Mouse (Mus musculus) hindlimb bud, embryonic 11.5 days (tissue): ENCODE data around the gene Ccna2.
"Not testable (repeated sequence)": the region's sequence is repeated elsewhere in the genome, so short reads cannot be mapped to it uniquely, and the experiment has no call there.

ENCODE experiments used
- DNase-seq: peaks from one replicate; pipeline ENCODE4 v3.0.0-alpha.2; 2012; ENCODE audit warnings: low read depth, low spot score; ENCODE audit errors: extremely low spot score

The Ccna2 gene

DNA sequence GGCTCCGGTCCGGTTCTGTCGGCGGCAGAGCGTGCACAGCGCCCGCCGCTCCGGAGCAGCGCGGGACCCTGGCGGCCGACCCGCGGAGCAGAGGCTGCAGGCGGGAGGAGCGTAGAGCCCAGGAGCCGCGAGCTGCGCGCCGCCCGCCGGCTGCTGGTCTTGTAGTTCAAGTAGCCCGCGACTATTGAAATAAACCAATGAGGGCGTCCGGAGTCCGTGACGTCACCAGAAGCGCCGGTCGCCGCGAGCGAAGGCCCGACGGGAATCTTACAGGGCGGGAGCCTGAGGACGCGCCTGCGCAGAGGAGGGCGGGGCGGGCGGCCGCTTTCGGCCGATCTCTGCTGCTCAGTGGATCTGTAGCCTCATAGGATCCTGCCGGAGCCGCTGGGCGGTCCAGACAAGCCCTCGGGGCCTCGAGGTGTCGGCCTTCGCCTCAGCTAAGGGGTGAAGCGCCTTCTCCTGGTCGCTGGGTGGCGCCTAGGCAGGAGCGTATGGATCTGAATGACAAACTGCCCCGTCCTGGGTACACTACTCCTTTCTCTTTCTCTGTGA is at the start of gene Ccna2:
Gene Ccna2 (minus strand): TSS at position 324 of the 552 bp plus-strand sequence.
- DNase-seq, result peak; percentile 85

DNA sequence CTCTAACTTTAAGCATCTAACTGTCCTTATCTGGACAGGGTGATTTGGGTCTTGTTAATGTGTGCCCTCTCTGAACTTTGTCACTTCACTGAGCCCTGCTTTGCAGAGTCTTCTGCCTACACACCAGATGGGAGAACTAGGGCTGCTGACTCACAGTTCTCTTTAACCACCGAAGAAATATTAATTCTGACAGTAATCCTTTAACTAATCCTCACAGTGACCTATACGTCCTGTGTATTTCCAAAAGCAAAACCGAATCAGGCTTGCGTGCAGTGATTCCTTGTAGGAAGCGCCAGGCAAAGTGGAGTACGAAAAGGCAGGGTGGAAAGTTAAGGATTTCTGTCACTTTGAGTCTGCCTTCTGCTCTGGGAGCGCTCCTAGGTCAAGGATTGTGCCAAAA is 46.2 kb upstream of the Ccna2 start:
- DNase-seq, result no peak

DNA sequence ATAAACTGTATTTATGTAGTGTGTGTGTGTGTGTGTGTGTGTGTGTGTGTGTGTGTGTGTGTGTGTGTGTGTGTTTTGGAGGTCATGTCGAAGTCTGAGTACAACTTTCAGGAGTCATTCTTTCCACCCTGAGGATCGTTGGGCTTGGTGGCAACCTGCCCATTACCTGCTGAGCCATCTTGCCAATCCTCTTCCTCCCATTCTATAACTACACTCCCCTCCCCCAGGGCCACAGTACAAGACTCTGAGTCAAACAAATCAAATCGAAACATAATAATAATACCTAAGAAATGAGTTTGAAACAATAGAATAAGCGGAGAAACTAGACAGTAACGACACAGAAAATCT is 41.9 kb upstream of the Ccna2 start:
- DNase-seq, result no peak

DNA sequence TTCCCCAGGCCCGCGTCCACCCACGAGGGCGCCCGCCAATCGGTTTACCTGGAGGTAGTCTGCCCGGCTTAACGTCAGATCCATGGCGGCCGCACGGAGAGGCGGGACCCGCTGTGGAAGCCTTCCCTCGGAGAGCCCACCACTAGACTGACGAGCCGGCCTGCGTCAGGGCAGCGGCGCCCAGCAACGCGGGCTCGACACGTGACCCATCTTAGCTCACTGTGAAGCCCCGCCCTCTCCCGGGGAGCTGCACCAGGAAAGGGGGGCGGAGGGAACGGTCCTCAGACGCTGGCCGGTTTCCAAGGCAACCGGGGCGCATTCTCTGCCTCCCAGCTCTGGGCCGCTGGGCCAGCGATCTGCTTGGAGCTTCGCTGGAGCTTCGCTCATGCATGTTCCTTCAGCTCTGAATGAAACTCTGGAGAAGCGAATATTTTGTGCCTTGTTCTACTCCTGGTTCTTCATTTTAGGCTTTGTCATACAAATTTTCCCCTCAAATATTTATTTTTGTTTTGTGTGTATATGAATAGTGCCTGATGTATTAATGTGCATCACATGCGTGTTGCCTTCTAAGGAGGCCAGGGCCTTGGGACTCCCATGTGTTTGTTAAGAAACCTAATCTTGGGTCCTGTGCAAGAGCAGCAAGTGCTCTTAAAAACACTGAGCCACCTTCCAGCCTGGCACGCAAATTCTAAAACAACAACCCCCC is 41.4 kb upstream of the Ccna2 start, which contains the start of gene Bbs7:
Gene Bbs7 (minus strand): TSS at position 276 of the 706 bp plus-strand sequence.
- DNase-seq, result peak; percentile 79

DNA sequence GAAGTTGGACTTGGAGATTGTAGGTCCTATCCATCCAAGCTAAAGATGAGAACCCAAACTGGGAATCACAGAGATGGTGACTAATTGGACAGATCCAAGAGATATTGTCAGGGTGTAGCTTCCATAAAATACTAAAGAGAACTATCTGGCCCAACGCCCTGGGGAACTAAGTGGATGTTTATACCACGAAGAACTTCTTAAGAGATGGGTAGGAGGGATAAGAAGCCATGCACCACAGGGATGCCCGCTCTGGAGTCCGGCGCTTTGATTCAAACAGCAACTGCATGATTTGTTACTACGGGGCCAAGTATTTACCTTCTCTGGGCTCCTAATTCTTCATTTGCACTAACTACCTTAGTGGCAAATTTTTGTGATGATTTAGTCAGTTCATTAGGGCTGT is 40.7 kb upstream of the Ccna2 start:
- no peak for DNase-seq

DNA sequence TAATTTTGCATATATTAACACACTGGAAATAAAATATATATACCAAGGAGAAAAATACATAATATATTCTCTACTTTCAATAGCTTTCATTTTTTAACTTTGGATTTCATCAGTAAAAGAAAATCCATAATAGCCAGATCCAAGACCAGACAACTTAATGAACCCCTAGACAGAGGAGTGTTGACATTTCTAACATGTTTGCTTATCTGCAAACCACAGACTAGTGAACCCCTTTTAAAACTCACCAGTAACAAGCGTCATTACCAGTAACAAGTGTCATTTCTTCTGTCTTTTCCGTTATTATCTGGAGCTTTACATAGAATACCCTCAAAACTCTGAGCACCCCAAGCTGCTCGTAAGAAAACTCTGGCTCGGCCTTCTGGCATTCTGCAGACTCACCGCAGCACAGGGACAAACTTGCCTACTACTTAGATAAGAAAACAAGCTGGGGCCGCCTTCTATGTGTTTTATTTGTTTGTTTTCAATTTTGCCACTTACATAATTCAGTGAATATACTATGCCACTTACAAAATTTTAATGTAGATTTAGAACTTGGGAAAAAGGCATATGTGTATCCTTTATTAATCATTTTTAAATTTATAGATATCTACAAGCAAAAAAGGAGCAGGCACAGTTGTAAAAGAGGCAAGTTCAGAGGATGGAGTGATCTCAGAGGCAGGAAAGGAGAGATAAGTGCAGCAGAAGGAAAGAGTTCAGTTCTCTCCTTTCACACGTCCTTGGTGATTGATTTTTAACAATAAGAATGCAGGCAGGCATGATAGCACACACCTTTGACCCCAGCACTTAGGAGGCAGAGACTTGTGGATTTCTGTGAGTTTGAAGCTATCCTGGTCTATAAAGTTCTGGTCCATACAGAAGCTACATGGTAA is 34.2 kb upstream of the Ccna2 start:
- DNase-seq, result no peak

DNA sequence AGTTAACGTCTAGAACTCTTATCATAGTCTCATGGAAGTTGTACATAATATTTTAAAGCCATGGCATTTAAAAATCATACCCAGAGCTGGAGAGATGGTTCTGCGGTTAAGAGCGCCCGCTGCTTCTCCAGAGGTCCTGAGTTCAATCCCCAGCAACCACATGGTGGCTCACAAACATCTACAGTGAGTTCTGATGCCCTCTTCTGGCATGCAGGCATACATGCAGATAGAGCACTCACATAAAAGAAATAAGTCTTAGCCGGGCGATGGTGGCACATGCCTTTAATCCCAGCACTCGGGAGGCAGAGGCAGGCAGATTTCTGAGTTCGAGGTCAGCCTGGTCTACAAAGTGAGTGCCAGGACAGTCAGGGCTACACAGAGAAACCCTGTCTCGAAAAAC is 27.8 kb upstream of the Ccna2 start:
- DNase-seq, result not testable (repeated sequence)

DNA sequence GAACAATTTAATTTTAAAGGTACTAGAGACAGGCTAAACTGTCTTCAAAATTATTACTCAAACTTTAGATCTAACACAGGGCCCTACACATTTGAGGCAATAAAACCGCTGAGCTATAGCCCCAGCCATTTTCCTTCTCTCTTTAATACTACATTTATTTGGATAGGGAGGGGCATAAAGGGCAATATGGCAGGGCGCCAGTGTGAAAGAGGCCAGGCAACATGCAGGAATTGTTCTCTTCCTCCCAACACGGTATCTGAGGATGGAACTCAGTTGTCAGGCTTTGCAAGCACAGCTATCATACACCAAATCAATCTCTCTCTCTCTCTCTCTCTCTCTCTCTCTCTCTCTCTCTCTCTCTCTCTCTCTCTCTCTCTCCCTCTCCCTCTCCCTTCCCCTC is 26.9 kb upstream of the Ccna2 start:
- no peak for DNase-seq

DNA sequence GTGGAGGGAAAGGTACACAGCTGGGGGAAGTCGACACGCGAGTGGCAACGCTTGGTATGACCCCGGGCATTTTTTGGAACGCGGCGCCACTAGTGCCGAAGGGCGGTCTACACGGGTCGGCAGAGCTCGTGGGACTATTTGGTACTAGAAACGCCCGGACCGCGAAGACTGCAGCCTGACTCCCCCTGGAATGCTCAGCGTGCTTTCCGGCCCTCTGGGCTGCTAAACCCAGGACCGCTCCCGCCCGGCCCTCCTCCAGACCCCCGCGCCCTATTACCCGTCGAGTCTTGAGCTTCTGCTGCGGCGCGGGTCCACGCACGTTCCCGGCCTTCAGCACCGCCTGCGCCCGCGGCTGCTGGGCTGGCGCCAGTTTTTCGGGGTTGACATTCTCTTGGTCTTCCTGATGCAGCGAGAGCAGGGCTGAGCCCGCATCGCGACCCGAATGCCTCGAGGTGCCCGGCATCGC is 556 bp downstream of the Ccna2 start:
- no peak for DNase-seq

DNA sequence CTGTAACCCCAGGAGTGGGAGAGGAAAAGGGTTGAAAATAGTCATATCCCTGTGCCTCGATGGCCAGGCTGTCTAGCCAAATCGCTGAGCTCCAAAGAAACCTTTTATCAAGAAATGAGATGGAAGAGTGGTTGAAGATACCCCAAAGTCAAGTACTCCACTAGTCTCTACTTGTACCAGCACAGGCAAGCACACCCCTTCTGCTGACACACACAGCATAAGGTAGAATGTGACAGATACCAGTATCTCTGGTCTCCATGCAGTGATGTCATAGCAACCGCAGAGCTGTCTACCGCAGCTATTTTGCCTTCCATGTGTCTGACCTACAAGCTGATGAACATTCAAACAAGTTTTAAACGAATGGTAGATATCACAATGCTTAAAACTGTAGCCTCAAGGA is 2.1 kb downstream of the Ccna2 start:
- no peak for DNase-seq

DNA sequence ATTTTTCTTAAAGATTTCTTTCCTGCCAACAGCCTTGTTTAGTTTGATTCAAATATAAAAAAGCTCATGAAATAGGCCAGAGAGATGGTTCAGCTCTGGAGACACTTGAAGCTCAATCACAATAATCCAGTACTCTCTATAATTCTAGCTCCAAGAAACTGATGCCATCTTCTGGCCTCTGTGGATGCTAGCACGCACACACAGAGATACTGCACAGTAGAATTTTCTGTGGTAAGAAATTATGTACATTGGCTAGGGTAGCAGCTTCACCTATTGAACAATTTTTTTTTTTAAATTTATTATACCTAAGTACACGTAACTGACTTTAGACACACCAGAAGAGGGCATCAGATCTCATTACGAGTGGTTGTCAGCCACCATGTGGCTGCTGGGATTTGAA is 8.3 kb downstream of the Ccna2 start:
- no peak for DNase-seq

DNA sequence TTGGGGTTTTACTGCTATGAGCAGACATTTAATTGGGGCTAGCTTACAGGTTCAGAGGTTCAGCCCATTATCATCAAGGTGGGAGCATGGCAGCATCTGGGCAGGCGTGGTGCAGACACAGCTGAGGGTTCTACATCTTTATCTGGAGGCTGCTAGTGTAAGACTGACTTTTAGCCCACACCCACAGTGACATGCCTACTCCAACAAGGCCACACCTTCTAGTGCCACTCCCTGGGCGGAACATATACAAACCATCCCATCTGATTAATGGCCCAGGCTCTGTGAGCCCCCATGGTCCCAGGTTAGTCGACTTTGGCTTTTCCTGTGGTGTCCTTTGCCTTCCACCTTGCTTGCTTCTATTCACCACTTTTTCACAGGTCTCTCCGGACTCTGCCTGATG is 12.3 kb downstream of the Ccna2 start:
- DNase-seq, result no peak

DNA sequence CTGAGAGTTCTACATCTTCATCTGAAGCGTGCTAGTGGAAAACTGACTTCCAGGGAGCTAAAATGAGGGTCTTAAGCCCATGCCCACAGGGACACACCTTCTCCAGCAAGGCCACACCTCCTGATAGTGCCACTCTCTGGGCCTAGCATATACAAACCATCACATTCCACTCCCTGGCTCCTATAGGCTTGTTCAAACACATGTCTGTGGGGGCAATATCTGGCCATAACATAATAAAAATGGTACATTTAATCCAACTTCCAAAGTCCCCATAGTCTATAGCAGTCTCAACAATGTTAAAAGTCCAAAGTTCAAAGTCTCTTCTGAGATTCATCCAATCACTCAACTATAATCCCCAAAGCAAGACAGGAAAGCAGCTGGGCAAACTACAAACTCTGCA is 14.3 kb downstream of the Ccna2 start:
- DNase-seq, result no peak

DNA sequence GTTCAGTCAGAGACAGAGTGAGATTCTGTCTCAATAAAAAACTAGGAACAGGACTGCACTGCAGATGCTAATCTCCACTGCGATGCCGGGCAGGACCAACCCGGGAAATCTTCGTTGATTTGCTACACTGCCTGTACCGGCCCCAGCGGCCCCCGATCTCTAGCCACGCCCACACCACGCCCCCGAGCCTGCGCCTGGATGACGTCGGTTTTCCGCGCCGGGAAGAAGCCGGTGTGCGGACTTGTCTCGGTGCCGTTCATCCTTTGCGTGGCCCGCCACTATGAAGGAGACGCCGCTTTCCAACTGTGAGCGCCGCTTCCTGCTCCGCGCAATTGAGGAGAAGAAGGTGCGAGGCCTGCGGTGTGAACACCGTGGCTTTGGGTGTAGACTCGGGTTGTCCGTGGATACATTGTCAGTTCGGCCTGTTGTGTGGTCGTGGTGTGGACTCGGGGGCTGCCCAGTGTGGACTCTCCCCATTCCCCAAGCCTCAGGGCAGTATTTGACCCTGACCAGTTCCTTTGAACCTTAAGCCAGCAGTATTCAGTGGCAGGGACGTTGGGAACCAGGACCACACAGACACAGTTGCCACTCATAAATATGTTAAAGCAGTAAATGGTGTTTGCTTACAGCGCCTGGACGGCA is 19.4 kb downstream of the Ccna2 start, which contains the start of gene Exosc9:
Gene Exosc9 (plus strand): TSS at position 201 of the 642 bp plus-strand sequence.
- no peak for DNase-seq

DNA sequence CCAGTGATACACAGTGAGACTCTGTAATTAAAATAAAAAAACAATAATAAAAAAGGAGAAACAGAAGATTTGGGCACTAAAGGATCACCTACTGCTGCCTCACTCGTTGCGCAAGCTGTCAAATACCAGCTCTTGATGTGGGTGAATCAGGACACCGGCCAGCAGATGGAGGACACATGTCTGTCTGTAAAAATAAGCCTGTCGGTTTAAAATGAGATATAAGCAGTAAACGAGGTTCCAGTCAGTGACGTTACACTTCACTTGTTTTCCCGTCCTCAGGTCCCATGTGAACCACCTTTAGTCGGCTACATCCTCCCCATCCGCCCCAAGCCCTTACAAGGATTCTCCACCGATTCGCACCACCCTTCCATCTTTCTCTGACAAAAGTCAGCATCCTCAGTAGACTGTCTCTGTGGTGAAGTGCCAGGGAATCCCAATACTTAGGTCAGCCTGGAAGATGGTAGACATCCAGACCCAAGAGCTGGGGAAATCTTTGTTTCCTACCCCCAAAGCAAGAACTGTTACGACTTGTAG is 20.0 kb downstream of the Ccna2 start:
- DNase-seq, result no peak

DNA sequence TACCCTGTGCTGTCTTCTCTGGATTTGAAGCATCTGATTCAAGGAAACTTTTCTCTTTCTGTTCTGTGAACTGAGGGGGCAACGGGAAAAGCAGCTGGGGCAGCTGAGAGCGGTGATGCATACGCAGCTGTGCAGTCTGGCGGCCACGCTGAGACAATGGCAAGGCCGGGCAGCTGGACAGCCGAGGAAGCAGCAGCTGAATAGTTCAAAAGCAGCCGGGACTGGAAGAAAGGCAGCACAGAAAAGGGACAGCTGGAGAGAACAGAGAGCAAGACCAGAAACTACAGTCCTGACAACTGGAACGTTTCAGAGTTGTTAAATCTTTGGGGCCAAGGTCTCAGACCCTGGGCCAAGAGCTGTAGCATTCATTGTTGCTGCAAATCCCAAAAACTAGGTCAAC is 20.6 kb downstream of the Ccna2 start:
- DNase-seq, result no peak

DNA sequence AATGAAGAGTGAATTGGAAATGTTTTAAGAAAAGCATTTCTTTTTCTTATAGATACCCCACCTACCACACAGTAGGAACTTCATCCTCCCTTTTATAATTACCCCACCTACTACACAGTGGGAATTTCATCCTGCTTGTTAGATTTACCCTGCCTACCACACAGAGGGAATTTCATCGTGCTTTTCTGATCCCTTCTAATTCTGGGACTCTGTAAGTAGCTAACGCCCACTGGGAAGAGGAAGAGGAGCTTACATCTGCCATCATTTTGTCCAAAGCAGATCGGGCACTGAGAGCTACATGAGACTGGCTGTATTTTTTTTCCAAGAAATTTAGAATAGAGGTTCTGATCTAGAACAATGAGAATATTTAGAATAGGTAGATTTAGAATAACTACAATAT is 27.0 kb downstream of the Ccna2 start:
- DNase-seq, result no peak

DNA sequence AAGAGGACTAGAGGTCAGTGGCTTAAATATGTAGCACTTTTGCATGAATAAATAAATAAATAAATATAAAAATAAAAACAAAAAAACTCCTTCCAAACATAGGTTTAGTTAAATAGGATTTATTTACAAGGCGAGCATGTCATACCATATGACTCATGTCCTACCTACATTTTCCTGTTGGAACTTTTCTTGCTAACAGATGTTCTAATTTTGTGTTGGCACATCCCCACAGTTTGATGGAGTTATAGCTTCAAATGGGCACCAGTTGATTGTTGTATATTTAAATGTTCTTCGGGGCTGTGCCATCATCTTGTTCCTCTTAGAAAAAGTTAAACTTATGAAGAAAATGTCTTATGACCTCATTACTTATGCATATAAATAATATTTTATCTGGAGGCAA is 30.6 kb downstream of the Ccna2 start:
- no peak for DNase-seq

DNA sequence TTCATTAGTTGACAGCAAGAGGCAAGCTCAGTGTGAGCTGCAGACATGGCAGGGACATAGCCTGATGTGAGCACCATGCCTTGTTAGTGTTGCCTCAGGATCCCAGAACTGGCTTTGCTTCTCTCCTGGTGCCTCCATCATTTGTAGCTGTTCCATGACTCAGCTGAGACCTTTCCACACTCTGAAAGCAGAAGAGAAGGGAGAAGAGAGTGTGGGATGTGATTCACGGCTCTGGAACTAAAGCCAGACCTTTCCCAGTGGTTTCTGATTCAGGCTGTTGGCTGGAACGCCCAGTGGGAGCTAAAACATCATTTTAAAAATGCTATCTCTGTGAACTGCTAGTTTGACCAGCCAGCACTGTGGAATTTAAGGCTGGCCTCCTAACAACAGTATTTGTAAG is 31.2 kb downstream of the Ccna2 start:
- DNase-seq, result no peak

DNA sequence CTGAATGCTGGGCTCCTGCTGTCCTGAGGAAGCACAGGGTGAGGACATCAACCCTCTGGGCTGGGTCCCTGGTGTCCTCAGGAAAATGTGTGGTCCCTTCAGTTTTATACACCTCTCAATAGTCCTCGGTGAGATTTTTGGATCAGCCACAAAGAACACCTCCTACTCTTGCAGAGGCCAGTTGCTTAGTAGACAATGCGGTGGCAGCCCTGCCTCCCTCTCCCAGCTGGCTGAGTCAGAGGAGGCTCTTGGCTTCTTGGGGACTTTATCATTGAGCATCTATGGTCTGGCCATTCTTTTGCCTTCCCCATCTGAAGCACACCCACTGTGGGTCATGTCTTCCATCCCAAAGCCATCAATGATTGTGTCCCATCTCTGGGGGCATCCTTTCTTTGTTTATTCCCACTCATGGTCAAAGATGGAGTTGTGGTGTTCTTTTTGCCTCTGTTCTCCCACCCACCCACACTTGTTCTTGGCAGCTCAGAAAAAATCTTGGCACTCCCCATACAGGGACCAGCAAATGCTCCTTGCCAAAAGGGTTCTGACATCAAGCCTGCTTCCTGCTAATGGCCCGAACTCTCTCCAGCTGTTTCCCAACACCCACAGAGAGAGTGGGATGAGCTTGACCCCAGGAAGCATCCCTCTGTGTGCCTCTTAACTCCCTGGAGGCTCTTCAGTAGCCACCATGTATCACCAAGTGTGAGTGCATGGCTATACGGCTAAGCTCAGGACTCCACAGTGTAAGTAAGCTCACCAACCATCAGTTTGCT is 34.1 kb downstream of the Ccna2 start:
- DNase-seq, result no peak
